Mouse (Mus musculus) yolk sac, embryonic 10.5 days (tissue): ENCODE measurements around the gene Rtl8a.
"Not testable (repeated sequence)": the region's sequence is repeated elsewhere in the genome, so short reads cannot be mapped to it uniquely, and the experiment has no call there.

Experiments
- DNase-seq: peaks from one replicate; pipeline ENCODE4 v3.0.0-alpha.2; 2017; ENCODE audit warnings: low spot score

Gene Rtl8a

DNA sequence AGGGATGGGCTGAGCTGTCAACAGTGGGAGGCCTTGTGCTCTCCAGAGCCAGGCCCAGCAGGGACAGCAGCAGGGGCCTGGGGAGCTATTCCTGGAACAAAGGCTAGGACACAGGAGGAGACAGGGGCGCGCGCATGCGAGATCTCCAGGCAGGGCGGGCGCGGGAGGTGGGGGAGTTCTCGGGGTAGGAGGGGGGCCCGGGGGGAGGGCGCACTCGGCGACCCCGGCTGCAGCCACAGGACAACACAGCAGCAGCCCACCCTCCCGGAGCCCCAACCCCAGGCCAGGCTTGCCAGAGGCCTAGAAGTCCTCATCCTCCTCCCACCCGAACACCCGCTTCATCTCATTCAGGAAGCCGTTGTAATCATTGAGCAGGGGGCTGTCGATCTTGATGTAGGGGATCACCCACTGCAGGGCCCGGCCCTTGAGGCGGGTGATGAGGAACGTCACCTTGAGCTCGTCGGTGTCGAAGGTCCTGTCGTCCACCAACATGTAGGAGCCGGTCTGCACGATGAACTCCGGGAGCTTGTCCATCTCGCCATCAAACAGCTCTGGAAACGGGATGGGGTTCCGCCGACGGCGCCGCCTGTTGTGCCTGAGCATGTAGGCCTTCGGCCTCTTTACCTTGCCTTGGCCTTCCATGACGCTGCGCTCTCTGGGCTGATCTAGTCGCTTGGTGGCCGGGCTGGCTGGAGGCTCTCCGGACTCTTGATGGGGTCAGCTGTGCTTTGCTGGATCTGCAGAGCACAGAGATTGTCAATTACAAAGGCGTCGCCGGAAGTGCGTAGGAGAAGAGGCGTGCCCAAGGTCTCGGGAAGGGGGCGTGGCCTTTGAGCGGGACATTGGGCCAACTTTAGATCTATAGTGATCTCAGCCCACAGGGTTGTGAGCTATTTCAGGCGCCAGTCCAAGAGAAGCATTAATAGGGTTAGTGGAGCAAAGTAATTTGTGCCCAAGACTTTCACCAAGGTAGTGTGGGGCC, at the start of gene Rtl8a:
TSS of gene Rtl8a (minus strand) at position 703 of the 982 bp plus-strand sequence.
- peak; percentile 66 for DNase-seq

DNA sequence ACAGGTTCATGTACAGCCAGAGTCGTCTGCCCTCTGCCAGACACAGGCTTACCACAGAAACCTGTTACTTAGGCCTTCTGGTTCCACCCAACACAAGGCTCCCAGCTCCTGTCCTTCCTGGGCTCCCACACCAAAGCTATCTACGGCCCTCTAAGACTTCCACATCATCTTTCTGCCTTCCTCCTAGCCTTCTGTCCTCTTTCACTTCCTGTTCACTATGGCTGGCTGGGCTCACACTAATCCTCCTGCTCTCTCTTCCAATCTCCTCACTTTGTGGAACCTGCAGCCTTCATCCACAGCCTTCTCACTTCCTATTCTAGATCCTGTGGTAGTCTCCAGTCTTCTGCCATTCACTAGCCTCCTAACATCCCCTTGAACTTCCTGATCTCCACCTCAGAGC, 49.7 kb upstream of the Rtl8a start:
- no peak for DNase-seq

DNA sequence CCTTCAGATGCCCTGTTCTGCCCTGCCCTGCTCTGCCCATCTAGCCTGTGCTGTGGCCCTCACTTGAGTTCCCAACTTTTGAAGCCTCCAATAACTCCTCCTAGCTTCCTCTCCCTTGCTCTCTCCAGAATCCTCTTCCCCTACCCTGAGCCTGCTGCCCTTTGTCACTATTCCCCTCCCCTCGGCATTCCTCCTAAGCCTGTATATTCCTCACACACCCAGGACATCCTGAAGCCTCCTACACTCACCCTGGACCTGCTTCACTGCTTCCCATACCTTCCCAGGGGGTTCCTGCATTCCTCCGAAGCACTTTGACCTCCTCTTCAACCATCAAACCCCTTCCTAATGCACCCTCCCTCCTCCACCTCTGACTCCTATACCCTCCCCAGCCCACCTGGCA, 48.6 kb upstream of the Rtl8a start:
- no peak for DNase-seq

DNA sequence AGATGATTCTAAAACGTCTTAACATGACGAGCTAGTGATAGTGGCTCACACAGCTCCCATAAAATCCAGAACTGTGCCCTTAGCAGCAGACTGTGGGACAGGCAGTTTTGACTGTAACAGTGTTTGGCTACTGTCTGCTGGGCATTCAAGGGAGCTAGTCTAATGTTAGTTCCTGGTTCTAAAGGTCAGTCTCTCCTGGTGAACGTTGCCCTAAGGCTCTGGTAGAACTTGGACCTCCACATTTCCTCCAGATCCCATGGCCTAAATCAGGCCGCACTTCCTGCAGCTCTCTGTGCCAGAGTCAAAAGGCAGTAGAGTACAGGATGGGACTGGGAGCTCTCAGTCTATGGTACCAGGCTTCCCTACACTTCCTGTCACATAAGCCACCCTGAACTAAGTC, 41.2 kb upstream of the Rtl8a start:
- DNase-seq, result not testable (repeated sequence)

DNA sequence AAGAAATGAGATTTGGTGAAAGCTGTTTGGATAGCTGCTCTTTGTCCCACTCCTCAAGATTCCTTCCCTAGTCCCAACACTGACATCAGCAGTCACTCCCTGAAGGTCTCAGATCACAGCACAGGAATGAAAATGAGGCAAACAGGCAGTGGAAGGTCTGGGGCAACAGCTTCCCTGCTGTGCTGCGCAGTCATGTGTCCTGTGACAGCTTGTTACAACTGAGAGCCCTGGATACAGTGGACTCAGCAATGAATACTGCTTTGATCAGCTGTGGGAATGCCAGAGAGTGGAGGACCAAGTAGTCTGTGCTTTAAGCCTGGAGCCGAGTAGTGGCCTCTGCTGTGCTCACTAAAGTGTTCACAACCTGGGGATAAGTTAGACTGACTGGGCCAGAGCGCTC, 39.2 kb upstream of the Rtl8a start:
- DNase-seq, result not testable (repeated sequence)

DNA sequence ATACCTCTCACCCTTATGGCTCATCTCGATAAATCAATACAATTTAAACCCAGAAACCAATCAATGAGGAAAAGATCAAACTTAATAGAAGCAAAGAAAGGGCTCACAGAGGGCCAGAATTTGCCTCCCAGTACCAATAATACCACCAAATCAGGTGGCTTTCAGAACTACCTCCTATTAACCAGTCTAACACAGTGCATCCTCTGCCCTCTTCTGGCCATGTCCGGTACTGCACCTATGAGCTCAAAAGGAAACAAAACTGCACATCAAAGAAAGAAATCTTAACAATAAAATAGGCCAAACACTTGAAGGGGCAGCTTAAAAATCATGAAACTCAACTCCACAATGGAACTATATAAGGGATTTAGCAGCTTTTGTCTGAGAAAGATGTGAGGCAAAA, 33.5 kb upstream of the Rtl8a start:
- DNase-seq, result not testable (repeated sequence)

DNA sequence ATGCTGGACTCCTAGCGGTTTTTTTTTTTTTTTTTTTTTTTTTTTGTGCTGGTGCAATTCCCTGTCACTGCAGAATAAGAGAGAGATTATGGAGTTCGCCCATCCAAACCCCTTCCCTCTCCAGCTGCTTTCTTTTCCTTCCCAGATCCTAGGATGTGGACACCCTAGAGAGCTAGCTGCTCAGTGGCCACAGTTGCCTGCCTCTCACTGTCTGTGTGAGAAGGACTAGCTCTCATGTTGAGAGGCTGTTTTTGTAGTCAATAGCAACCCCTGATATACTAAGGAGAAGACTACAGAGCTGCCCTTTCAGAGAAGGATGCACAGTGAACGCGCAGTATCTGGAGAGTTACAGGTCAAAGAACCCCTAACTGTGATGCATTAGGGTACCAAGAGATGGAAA, 27.2 kb upstream of the Rtl8a start:
- DNase-seq, result not testable (repeated sequence)

DNA sequence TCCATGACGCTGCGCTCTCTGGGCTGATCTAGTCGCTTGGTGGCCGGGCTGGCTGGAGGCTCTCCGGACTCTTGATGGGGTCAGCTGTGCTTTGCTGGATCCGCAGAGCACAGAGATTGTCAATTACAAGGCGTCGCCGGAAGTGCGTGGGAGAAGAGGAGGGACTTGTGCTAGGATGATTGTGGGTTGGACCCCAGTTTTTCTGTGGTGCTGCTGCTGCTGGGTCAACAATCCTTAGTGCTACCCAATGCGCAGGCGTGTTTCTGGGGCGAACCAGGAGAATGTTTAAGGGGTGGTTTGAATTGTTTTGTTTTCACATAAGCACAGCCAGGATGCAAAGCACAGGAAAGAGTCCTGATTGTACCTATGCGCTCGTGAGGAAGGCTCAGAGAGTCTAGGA, 26.8 kb upstream of the Rtl8a start, which contains the start of gene Rtl8b:
TSS of gene Rtl8b (minus strand) at position 115 of the 400 bp plus-strand sequence.
- peak; percentile 78 for DNase-seq

DNA sequence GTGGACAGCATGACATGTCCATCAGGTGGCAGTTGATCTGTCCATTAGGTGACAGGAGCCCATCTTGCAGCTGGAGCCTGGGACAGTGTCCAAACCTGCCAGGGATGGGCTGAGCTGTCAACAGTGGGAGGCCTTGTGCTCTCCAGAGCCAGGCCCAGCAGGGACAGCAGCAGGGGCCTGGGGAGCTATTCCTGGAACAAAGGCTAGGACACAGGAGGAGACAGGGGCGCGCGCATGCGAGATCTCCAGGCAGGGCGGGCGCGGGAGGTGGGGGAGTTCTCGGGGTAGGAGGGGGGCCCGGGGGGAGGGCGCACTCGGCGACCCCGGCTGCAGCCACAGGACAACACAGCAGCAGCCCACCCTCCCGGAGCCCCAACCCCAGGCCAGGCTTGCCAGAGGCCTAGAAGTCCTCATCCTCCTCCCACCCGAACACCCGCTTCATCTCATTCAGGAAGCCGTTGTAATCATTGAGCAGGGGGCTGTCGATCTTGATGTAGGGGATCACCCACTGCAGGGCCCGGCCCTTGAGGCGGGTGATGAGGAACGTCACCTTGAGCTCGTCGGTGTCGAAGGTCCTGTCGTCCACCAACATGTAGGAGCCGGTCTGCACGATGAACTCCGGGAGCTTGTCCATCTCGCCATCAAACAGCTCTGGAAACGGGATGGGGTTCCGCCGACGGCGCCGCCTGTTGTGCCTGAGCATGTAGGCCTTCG, 26.2 kb upstream of the Rtl8a start:
- not testable (repeated sequence) for DNase-seq

DNA sequence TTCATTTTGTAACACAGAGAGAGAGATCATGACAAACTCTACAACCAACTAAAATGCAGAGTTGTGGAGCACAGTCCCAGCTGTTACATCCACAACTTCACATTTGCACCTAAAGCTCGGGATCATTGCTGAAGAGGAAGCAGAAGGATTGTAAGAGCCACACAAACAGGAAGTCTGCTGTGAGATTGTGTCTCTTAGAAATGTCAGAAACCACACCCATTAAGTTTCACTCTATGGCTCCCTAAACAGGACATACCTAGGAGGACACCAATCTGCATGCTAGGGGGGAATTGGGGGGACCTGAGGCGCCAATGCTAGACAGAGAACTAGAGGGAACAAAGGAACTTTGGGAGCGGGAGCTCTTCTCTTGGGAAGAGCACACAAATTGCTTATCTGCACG, 9.4 kb upstream of the Rtl8a start:
- DNase-seq, result not testable (repeated sequence)

DNA sequence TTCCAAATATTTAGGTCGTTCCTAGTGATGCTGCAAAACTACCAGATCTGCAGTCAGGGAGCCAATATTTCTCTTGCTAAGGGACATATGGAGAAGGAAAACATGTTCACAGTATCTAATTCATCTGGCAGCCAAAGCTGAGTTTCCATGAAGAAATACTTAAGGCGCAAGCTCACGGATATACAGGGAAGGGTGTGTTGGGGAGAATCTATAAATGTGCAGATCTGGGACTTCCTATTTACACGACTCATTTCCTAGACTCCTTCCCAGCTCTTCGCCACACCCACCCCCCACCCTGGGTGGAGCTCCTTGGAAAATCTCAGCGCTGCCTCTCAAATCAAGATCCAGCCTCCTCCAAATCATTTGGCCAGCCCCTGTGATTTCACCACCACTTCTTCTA, 2.4 kb upstream of the Rtl8a start:
- no peak for DNase-seq

DNA sequence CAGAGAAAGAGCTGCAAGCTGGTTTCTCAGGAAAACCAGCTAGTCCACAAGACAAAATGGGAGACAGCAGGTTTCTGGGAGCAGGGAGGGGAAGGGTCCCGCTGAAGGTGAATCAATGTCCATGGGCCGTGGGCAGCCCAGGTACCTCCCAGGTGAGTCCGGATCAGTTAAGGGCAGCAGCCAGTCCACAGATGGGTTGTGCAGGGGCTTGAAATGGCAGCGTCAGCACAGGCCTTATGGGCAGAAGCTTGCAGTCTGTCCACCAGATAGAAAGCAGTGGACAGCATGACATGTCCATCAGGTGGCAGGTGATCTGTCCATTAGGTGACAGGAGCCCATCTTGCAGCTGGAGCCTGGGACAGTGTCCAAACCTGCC, 890 bp downstream of the Rtl8a start:
- DNase-seq, result not testable (repeated sequence)

DNA sequence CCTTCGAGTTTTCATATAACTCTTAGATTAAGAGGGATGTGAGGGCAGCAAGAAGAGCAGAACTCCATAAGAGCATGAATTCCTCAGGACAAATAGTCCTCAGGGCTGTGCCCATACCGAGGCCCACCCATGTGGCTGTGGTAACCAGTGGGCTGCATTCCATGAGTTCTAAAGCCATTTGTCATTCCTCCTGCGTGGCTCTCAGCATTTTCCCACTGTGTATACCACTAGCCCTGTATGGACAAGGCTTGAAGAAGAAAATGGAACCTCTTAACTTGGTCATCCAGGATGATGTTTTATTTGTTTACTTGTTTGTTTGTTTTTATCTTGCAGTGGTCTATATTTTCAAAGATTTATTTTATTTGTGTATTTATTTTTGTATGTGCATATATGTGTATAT, 5.4 kb downstream of the Rtl8a start:
- not testable (repeated sequence) for DNase-seq

DNA sequence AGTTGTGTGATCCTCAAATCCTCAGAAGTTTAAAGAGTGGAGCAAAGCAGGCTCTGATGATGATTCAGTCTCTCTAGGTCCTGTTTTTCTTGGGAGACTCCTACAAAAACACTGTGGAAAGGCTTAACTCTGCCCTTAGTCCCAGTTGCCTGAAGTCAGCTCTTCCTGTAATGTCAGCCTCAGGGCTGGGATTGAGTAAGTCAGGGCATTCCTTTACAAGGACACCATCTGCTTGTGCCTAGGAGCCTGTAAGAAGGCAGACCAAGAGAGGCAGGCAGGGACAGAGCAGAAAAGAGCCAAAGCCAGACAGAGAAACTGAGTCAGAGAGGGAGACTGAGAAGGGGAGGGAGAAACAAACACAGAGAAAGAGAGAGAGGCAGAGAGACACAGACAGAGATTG, 32.1 kb downstream of the Rtl8a start:
- not testable (repeated sequence) for DNase-seq

DNA sequence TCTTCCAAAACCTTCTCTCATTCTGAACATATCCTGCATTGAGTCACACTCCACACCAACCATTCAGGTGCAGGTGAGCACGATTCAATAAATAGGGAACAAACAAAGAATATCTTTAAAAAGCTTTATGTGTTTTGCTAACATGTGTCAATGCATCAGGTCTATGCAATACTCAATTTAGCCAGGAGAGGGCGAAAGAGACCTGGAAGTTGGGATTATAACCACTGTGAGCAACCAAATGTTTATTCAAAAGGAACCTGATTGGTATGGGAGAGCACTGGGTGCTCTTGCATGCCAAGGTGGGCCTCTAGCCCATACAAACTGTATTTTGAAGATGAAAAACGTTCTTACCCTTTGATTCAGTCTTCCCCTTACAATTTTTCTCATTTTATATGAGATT, 32.9 kb downstream of the Rtl8a start:
- peak; percentile 19 for DNase-seq

DNA sequence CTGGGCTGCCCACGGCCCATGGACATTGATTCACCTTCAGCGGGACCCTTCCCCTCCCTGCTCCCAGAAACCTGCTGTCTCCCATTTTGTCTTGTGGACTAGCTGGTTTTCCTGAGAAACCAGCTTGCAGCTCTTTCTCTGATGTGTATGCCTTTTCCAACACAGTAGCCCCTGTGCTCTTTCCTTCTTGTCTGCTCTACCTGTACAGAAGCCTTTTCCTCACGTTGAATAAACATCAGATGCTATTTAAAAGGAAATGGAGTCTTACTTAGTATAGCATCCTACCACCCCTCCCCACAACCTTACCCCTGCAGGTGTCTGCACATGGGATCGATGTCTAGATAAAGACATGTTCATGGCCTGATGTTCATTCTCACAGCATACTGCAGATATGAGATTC, 34.6 kb downstream of the Rtl8a start, which contains the start of gene Gm14597:
TSS of gene Gm14597 (minus strand) at position 101 of the 400 bp plus-strand sequence.
- DNase-seq, result not testable (repeated sequence)

DNA sequence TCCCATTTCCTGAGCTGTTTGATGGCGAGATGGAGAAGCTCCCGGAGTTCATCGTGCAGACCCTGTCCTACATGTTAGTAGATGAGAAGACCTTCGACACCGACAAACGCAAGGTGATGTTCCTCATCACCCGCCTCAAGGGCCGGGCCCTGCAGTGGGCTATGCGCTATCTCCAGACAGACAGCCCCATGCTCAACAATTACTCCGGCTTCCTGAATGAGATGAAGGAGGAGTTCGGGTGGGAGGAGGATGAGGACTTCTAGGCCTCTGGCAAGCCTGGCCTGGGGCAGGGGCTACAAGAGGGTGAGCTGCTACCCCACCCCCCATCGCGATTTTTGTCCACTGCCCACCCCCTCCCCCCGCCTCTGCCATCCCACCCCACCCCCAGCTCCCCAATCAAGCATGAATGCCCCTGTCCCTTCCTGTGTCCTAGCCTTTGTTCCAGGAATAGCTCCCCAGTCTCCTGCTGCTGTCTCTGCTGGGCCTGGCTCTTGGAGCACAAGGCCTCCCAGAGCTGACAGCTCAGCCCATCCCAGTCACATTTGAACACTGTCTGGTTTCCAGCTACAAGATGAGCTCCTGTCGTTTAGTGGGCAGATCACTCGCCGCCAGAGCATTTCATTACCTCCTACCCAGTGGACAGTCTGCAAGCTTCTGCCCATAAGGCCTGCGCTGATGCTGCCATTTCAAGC, 35.2 kb downstream of the Rtl8a start:
- peak; percentile 2 for DNase-seq

DNA sequence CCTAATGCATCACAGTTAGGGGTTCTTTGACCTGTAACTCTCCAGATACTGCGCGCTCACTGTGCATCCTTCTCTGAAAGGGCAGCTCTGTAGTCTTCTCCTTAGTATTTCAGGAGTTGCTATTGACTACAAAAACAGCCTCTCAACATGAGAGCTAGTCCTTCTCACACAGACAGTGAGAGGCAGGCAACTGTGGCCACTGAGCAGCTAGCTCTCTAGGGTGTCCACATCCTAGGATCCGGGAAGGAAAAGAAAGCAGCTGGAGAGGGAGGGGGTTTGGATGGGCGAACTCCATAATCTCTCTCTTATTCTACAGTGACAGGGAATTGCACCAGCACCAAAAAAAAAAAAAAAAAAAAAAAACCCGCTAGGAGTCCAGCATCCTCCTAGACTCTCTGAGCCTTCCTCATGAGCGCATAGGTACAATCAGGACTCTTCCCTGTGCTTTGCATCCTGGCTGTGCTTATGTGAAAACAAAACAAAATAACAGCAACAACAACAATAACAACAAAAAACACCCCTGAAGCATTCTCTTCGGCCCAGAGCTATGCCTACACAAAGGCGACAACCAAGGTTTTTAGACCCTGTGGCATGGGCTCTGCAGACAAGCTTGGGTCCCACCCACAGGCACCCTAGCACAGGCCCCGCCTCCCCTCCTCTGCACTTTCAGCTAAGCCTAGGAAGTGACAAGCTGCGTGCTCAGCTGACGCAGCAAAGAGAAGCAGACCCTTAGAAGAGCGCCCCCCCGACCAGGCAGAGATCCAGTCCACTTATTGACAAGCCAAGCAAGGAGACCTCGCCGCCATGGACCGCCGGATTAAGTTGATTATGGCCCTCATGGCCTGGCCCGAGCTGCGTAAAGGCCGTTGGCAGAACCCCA, 36.0 kb downstream of the Rtl8a start, which contains the start of gene Rtl8c:
TSS of gene Rtl8c (plus strand) at position 791 of the 880 bp plus-strand sequence.
- peak; percentile 28 for DNase-seq

DNA sequence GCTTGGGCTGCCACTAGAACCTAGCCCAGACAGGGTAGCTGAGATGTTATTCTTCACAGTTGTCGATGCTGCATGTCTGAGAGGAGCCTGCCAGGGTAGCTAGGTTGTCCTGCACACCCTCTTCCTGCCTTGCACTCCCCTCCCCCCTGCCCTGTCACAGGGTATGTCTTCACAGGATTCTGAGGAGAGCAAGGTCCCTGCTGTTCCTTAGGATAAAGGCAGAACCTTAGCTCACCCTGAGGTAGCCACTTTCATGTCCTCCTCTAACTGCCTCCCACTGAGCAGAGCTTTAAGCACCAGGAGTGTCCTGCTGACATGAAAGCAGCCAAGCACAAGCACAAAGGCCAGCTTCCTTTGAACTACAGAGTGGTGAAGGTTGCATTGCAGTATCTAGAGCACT, 37.3 kb downstream of the Rtl8a start:
- not testable (repeated sequence) for DNase-seq

DNA sequence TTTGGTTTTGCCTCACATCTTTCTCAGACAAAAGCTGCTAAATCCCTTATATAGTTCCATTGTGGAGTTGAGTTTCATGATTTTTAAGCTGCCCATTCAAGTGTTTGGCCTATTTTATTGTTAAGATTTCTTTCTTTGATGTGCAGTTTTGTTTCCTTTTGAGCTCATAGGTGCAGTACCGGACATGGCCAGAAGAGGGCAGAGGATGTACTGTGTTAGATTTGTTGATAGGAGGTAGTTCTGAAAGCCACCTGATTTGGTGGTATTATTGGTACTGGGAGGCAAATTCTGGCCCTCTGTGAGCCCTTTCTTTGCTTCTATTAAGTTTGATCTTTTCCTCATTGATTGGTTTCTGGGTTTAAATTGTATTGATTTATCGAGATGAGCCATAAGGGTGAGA, 43.5 kb downstream of the Rtl8a start:
- DNase-seq, result not testable (repeated sequence)
